Mouse (Mus musculus): Measurements from ENCODE around the gene Dnmt3a.

DNA sequence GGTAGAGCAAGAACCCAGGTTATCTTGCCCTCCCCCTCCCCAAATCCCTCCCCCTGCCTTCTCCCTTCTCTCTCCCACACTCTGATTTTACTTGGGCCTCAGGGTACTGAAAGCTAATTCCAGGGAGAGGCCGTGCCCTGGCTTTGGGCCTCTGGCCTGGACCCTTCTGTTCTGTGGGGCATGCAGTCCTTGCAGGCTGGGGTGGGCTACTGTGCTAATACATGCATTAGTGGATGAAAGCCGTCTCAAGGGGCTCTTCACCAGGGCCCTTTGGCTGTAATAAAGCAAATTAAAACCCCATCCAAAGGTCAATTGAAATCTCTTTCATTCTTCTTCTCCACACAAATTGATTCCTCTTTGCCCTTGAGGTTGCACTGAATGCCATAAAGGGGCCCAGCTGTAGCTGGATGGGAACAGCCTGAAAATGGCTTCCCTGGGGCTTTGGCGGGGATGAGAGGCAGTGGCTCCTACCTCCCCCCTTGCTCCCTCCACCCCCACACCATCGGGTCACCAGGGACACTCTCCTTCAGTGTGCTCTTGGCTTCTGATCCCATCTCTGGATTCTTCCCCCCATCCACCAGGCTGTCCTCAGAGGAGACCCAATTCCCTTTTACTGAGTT lies 138.8 kb downstream of the Dnmt3a start:
- TF ChIP-seq CTCF (IDR thresholded peaks at IDR 0.05), result no peak
- TF ChIP-seq EP300 (IDR thresholded peaks at IDR 0.05), result no peak

Measured in lung, postnatal 0 days (tissue).